Mouse (Mus musculus) sigmoid colon, adult 10 weeks (tissue): Measurements from ENCODE around the gene Fpgt. TPM values are rescaled to one million over a fixed set of nuclear protein-coding genes. Genes with fewer than 3 reads are reported as not detected.

Experiments used
- polyA plus RNA-seq: library from polyadenylated mRNA; stranded (reverse); fragments of 350-450 nt; fragmentation: Illumina TruSeq; extraction: RNeasy Lipid Tissue Mini Kit (QIAGEN cat#74804); gene quantifications from one replicate; pipeline ENCODE4 v1.2.3, GENCODE M21; 2014; ENCODE audit warnings: low read depth, low replicate concordance

The Fpgt gene
- 144 TPM for polyA plus RNA-seq

GRCm38 (mm10) chr3:155093116-155093956 lies at the start of gene Fpgt, which contains the start of gene Lrriq3:
Gene Fpgt, minus strand, starts transcription at chr3:155093403.
Gene Lrriq3, plus strand, starts transcription at chr3:155093434.

GRCm38 (mm10) chr3:155055231-155055916 lies 37.8 kb downstream of the Fpgt start, which contains the start of gene Tnni3k:
Gene Tnni3k, minus strand, starts transcription at chr3:155055407.

Other genes with a start within 250 kb of the Fpgt start
- gene Tnni3k, start 38.0 kb downstream of the Fpgt start, polyA plus RNA-seq, result not detected
- gene Lrriq3, start within 50 bp of the Fpgt start, polyA plus RNA-seq, result 6.9 TPM